Comparison of ENCODE assay signal across 14 mouse cellular contexts in genomic region chr8:126654353-126654752, GRCm38 (mm10).
A peak's percentile ranks its signal among the peaks of the same experiment; 100 is the strongest.
DNase-seq lines count a peak whose midpoint lies in the region; ATAC-seq and TF ChIP-seq lines count a peak whose summit lies in the region.
"Had no signal": no experiment of that assay in that cellular context is flagged by ENCODE, and none has a peak within 500 bp of the region (broad histone marks: within the 10 kb centered on the region; RNA-seq: fewer than 3 reads in every experiment).

No protein-coding gene starts in this region.

- no peak for DNase-seq in forebrain, embryonic 10.5 days (ENCODE audit: extremely low spot score, low spot score)
- DNase-seq in forebrain, postnatal 0 days: no peak
- no peak for DNase-seq in embryonic facial prominence, embryonic 14.5 days (ENCODE audit: low spot score)
- peak; percentile 65 for DNase-seq in thymus, postnatal 0 days (ENCODE audit: low spot score)
- no peak for DNase-seq in testis, postnatal 14 days (ENCODE audit: low spot score)
- no peak for DNase-seq in frontal cortex, postnatal 10 days (ENCODE audit: low spot score in 2 of 2)
- no peak for DNase-seq in right cerebral cortex, postnatal 4 days
- DNase-seq: cerebellum, adult 18-20 months; kidney, postnatal 25 days; lung, postnatal 4 days had no signal

- H3K4me2 ChIP-seq in forebrain, postnatal 0 days (ENCODE audit: low read depth): no peak overlapping the region
- H3K4me2 ChIP-seq in embryonic facial prominence, embryonic 14.5 days (ENCODE audit: low read depth, low read length): no peak overlapping the region
- no peak overlapping the region for H3K4me2 ChIP-seq in midbrain, embryonic 15.5 days
- H3K4me2 ChIP-seq: heart, embryonic 15.5 days; liver, embryonic 15.5 days had no signal

- no peak overlapping the region for H3K9ac ChIP-seq in forebrain, postnatal 0 days
- no peak overlapping the region for H3K9ac ChIP-seq in embryonic facial prominence, embryonic 14.5 days (ENCODE audit: low read depth, low read length)
- H3K9ac ChIP-seq in midbrain, embryonic 15.5 days: no peak overlapping the region
- H3K9ac ChIP-seq: heart, embryonic 15.5 days; liver, embryonic 15.5 days had no signal

- no peaks in the 10 kb centered on the region for H3K9me3 ChIP-seq in forebrain, embryonic 10.5 days
- H3K9me3 ChIP-seq in forebrain, postnatal 0 days (ENCODE audit: low read length): no peaks in the 10 kb centered on the region
- H3K9me3 ChIP-seq in embryonic facial prominence, embryonic 14.5 days (ENCODE audit: control insufficient read depth, low read length): no peaks in the 10 kb centered on the region
- H3K9me3 ChIP-seq in midbrain, embryonic 15.5 days: no peaks in the 10 kb centered on the region
- H3K9me3 ChIP-seq: heart, embryonic 15.5 days; liver, embryonic 15.5 days had no signal

- H3K36me3 ChIP-seq in forebrain, embryonic 10.5 days (replicated peaks): no peaks in the 10 kb centered on the region
- no peaks in the 10 kb centered on the region for H3K36me3 ChIP-seq in forebrain, postnatal 0 days (ENCODE audit: insufficient read depth)
- H3K36me3 ChIP-seq in embryonic facial prominence, embryonic 14.5 days (ENCODE audit: control insufficient read depth, insufficient read depth, low read length): no peaks in the 10 kb centered on the region
- H3K36me3 ChIP-seq in midbrain, embryonic 15.5 days (replicated peaks): no peaks in the 10 kb centered on the region
- H3K36me3 ChIP-seq: heart, embryonic 15.5 days; liver, embryonic 15.5 days had no signal

- WGBS in forebrain, embryonic 10.5 days: 90% methylated on average over 7 of the region's 7 CpGs
- 69% methylated on average over 7 of the region's 7 CpGs for WGBS in forebrain, postnatal 0 days
- WGBS in embryonic facial prominence, embryonic 14.5 days: 81% methylated on average over 7 of the region's 7 CpGs
- WGBS in midbrain, embryonic 15.5 days: 57% methylated on average over 7 of the region's 7 CpGs

- no peaks in the 10 kb centered on the region for H3K27me3 ChIP-seq in forebrain, embryonic 10.5 days (ENCODE audit: poor library complexity, severe bottlenecking)
- H3K27me3 ChIP-seq in forebrain, postnatal 0 days (ENCODE audit: insufficient read depth, low read length): no peaks in the 10 kb centered on the region
- no peaks in the 10 kb centered on the region for H3K27me3 ChIP-seq in embryonic facial prominence, embryonic 14.5 days (replicated peaks; ENCODE audit: control insufficient read depth, insufficient read depth, low read length)
- no peaks in the 10 kb centered on the region for H3K27me3 ChIP-seq in midbrain, embryonic 15.5 days (replicated peaks)
- H3K27me3 ChIP-seq: heart, embryonic 15.5 days; liver, embryonic 15.5 days; Patski had no signal

- no peak for TF ChIP-seq CTCF in forebrain, postnatal 0 days (IDR thresholded peaks at IDR 0.05; ENCODE audit: low read depth)

- H3K27ac ChIP-seq in forebrain, embryonic 10.5 days: 0 out of 2 replicates have a peak overlapping the region, but pooled peaks have one; percentile 0
- no peak overlapping the region for H3K27ac ChIP-seq in forebrain, postnatal 0 days (ENCODE audit: low read depth, low read length)
- no peak overlapping the region for H3K27ac ChIP-seq in embryonic facial prominence, embryonic 14.5 days (replicated peaks; ENCODE audit: low read depth, low read length)
- peak overlapping the region; percentile 70 for H3K27ac ChIP-seq in midbrain, embryonic 15.5 days
- H3K27ac ChIP-seq: heart, embryonic 15.5 days; liver, embryonic 15.5 days had no signal

- no peak overlapping the region for H3K4me3 ChIP-seq in forebrain, embryonic 10.5 days
- no peak overlapping the region for H3K4me3 ChIP-seq in forebrain, postnatal 0 days (ENCODE audit: low read depth, low read length)
- no peak overlapping the region for H3K4me3 ChIP-seq in embryonic facial prominence, embryonic 14.5 days (ENCODE audit: low read depth, low read length)
- H3K4me3 ChIP-seq in midbrain, embryonic 15.5 days: no peak overlapping the region
- H3K4me3 ChIP-seq: heart, embryonic 15.5 days; liver, embryonic 15.5 days had no signal

- H3K4me1 ChIP-seq in forebrain, embryonic 10.5 days: peaks cover 4% of the 10 kb centered on the region
- no peaks in the 10 kb centered on the region for H3K4me1 ChIP-seq in forebrain, postnatal 0 days (ENCODE audit: insufficient read depth)
- peaks cover 8% of the 10 kb centered on the region for H3K4me1 ChIP-seq in embryonic facial prominence, embryonic 14.5 days (ENCODE audit: control insufficient read depth, insufficient read depth, low read length)
- H3K4me1 ChIP-seq in midbrain, embryonic 15.5 days: peaks cover 31% of the 10 kb centered on the region

- no peak for ATAC-seq in forebrain, postnatal 0 days
- peak; percentile 26; the same call in 1 of the 2 replicates for ATAC-seq in embryonic facial prominence, embryonic 14.5 days (ENCODE audit: low read depth)
- ATAC-seq in midbrain, embryonic 15.5 days (replicated peaks): no peak; the same call in 1 of the 2 replicates
- ATAC-seq: Patski had no signal

Comparison
In these comparisons a context has a peak if more than half of its experiments do, and no peak if none do; other contexts are left out.
1. H3K27ac ChIP-seq: peak in forebrain, embryonic 10.5 days (single experiment) and midbrain, embryonic 15.5 days (single experiment); none in forebrain, postnatal 0 days (single experiment) and embryonic facial prominence, embryonic 14.5 days (single experiment).